Mouse (Mus musculus): ENCODE measurements at regions not wholly inside any gene's neighbourhood (a gene's known extent, or its start where the extent isn't known, plus 50 kb on each side); places are given as distances from the start of the nearest gene placed in this dataset.
"Not testable (repeated sequence)": the region's sequence is repeated elsewhere in the genome, so short reads cannot be mapped to it uniquely, and the experiment has no call there.

GRCm38 (mm10) chrX:94785983-94786382 is 61.6 kb downstream of the Zxdb start:
- no peak for DNase-seq

GRCm38 (mm10) chrX:94788331-94788920 is 64.1 kb downstream of the Zxdb start:
- peak; percentile 16 for DNase-seq

DNA sequence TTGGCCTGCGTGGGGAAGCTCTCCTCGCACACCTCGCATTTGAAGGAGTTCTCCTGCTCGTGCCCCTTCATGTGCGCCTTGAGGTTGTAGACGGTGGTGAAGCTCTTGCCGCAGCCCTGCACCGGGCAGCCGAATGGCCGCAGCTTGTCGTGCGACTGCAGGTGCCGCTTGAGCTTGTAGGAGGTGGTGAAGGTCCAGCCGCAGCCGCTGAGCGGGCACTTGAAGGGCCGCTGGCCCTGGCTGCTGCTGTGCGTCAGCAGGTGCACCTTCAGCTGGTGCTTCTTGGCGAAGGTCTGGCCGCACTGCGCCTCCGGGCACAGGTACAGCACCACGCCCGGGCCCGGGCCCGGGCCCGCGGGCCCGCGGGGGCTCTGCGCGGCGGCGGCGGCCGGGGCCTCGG is 72.5 kb downstream of the Zxdb start:
- not testable (repeated sequence) for DNase-seq

DNA sequence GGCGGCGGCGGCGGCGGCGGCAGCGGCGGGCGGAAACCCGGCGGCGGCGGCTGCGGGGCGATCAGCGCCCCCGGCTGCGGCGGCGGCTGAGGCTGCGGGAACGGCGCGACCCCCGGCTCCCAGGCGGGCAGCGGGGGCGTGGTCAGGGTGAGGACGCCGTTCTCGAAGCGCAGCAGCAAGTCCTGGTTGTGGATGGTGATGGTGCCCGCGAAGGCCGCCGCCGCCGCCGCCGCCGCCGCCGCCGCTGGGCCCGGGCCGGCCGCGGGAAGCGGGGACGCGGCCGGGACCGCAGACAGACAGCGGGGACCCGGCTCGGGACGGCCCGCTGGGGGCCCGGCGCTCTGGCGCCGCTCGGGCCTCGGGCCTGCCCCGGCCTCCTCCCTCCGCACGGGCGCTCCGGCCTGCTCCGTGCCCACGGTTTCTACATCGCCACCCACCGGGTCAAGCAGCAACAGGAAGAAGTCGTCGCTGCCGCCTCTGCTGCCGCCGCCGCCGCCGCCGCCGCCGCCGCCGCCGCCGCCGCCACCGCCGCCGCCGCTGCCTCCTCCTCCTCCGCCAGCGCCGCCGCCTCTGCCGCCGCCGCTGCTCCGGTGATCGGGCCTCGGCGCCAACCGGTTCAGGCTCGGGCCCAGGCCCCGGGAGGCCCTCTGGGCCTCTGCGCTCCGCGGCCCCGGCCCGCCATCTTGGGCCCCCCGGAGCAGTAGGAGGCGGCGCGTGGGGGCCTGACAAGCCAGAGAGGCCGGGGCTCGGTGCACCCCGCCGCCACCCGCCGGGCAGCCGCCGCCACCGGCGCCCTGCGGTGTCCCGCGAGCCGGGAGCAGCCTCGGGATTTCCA is 73.2 kb downstream of the Zxdb start:
- DNase-seq = not testable (repeated sequence)

GRCm38 (mm10) chrX:94798183-94798619 is 73.8 kb downstream of the Zxdb start:
- not testable (repeated sequence) for DNase-seq

- not testable (repeated sequence) for DNase-seq
Measured at GRCm38 (mm10) chrX:94812760-94813159, 88.4 kb downstream of the Zxdb start.

DNA sequence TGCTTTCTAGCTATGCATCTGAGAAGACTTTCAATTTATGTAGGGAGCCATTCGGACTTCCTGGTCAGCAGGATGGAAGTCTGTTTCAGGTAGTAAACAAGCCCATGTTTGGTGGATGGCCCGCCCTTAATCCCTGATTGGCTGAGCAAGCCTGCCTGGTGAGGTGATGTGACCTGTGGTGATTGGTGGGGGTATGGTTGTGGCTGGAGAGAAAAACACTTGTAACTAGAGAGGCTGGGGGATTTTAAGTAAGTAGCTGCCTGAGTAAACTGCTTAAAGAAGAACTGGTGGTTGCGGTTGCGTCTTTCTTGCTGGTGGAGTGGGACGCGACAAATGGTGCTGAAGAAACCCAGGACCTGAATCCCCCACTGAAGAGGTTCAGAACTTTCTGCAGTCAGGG is 103.2 kb downstream of the Zxdb start:
- not testable (repeated sequence) for DNase-seq

DNA sequence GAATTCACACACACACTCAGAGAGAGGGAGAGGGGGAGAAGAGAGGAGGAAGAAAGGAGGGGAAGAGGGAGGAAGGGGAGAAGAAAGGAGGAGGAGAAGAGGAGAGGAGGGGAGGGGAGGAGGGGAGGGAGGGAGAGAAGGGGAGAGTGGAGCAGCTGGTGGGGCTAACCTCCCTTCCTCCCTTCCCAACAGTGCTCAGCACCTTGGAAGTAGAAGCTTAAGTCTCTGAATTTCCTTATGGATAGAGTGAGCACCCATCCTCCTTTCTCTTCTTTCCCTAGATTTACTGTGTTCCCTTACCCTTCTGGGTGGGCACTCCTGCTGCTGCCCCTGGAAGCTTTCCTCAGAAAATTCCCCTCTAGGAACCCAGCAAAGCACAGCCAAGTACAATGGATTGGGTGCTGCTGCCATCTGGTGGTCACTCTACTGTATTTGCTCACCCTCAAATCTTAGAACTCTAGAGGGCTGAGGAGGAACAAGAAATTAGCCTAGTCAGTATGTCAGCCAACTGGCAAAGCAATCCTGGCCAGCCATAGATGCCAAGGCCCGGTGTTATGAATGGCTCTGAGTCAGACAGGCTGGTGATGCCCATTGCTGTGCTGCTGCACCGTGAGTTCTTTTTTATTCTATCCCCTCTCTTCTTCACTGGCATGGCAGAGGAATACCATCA is 119.9 kb downstream of the Zxdb start:
- peak; percentile 8 for DNase-seq

DNA sequence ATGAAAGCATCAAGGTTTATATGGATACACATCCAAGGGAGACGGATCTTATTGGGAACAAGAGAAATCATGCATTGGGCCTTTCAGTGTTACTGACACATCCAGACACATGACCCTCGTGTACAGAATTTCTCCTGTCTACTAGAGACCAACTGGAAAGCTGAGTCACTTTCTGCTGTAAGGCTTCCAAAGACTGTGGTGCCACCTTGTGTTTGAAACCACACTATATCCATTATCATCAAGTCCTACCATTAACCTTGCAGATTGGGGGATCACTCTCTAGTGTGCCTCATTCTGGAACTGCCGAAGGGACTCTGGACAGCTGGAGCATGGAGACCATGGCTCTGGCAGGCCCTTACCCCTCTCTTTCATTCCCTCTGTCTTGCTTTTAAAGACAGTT is 125.2 kb downstream of the Zxdb start:
- not testable (repeated sequence) for DNase-seq

DNA sequence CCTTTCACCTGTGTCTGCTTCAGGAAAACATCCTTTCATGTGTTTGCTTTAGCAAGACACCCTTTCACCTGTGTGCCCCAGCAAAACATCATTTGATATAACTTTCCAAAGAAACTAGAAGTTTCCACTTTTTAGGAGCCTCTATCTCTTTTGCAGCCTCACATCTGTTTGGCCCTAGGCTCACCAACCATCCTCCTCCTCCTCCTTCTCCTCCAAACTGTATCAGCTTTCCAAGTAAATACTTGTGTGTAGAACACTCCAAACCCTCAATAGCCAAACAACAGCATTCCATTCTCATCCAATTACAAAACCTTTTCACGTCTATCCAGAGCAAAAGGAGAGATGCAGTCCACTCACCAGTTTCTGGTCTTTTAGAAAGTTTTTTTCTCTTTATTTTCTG is 133.1 kb downstream of the Zxdb start:
- DNase-seq = no peak

DNA sequence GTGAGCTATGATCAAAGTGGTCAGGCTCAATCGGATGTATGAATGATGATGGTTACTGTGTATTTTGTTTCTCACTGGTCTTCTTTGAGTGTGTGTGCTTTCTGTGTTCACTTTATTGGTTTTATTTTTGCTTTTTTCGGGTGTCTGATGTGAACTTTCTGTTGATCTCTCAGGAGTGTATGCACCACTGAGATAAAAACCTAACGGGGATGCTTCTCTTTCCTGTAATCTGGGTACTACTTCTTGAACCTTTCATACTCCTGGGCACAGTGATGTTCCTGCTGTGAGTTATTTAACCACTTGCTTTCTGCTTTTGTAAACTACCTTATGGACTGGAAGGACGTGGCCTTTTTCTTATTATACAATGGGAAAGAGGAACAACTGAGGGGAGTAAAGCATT is 133.6 kb downstream of the Zxdb start:
- DNase-seq = no peak

DNA sequence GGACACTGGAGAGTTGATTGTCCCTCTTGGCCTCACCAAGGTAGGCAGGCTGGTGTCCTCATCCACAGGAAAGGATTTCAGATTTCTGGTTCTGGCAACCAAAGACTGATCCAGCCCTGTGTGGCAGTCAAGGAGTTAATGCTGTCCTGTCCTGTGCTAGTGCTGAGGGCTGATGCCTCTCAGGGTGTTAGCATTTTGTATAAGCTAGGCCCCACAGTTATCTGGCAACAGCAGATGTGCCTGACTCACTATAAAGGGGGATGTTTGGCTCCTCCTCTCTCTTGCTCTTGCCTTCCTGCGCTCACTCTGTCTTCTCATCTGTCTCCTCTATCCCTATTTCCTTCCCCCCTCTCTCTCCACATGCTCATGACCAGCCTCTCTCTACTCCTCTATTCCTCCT is 138.8 kb downstream of the Zxdb start:
- no peak for DNase-seq

DNA sequence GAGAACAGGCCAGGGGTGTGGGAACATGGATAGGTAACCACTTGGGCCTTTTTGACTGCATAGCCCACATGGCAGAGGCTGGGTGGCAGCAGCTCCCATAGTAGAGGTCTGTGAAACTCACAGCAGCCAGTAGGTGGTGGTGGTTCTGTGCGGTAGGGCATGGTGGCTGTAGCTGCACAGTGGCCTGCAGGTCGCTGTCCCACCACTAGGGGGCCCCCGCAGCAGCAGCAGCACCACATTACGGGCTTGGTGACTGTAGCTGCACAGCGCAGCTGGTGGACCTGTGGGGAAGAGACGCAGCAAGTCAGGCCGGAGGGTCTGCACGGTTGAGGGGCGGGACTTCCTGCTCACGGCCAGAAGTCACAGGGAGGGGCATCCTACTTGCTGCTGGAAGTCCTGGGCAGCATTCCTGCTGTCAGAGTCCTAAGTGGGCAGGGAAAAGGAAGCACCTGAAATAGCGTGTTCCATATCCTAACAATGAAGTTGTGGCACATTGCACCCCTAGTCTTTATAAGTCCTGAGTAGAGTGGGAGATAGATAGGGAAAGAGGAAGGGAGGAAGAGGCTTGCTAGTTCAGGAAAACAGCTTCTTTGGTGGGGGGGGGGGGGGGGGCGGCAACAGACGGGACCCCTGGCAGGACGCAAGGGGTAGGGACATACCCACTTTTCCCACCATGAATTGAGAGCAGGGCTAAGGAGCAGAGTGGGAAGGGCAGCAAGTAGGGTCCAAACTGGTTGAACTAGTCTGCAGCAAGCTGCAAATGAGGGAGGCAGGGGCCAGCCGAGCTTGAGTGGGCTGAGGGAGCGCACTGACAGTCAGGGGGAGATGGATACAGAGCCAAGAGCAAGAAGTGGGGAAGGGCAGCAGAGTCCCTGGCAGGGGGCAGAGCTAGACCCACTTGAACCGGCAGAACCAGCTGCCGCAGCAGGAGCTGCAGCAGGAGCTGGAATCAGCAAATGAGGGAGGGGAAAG is 141.4 kb downstream of the Zxdb start:
- DNase-seq = peak; percentile 95

DNA sequence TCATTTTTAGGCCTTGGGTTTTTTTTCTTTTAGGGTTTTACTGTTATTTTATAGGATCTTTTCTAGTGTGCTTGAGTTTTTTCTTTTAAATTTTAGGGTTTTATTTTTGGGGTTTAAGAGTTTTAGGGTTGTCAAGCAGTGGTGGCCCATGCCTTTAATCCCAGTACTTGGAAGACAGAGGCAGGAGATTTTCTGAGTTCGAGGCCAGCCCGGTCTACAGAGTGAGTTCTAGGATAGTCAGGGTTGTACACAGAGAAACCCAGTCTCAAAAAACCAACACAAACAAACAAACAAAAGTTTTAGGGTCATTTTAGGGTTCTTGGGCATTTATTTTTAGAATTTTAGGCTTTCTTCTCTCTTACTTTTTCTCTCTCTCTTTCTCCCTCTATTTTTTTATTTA is 142.9 kb downstream of the Spin4 start:
- DNase-seq = not testable (repeated sequence)
